Comparison of ENCODE assay signal across 17 mouse cellular contexts in the genomic region with DNA sequence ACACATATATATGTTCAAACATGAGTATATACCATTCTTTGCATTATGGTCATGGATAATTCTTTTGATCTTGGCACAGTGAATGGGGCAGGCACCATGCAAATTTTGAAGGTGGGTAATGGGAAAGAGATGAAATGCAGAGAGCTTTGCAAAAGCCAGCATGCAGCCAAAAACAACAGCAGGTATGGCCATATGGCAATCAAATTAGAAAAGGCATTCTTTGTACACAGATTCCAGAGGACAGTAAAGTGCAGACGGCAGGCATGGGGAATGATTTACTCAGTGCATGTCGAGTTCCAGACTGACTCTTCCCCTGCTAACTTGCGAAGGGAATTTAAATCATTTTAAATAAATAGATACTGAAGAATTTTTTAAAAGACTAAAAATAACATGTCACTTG.
A peak's percentile ranks its signal among the peaks of the same experiment; 100 is the strongest.
DNase-seq lines count a peak whose midpoint lies in the region; ATAC-seq lines count a peak whose summit lies in the region.
"Had no signal": no experiment of that assay in that cellular context is flagged by ENCODE, and none has a peak within 500 bp of the region (broad histone marks: within the 10 kb centered on the region; RNA-seq: fewer than 3 reads in every experiment).

No protein-coding gene starts in this region.

- no peak overlapping the region for H3K4me2 ChIP-seq in hindbrain, embryonic 16.5 days (ENCODE audit: low read length)
- H3K4me2 ChIP-seq in hindbrain, embryonic 12.5 days (replicated peaks), result no peak overlapping the region
- H3K4me2 ChIP-seq in heart, embryonic 12.5 days, result no peak overlapping the region
- H3K4me2 ChIP-seq: heart, embryonic 15.5 days; intestine, embryonic 15.5 days; liver, embryonic 15.5 days had no signal

- peak; percentile 72 for ATAC-seq in hindbrain, embryonic 16.5 days
- no peak for ATAC-seq in hindbrain, embryonic 12.5 days (ENCODE audit: low FRiP score)
- no peak for ATAC-seq in heart, embryonic 12.5 days (ENCODE audit: insufficient number of reproducible peaks, low FRiP score)
- ATAC-seq: intestine, embryonic 15.5 days had no signal

- 0 out of 2 replicates have a peak, but pooled peaks cover 2% of the 10 kb centered on the region for H3K4me1 ChIP-seq in hindbrain, embryonic 16.5 days (ENCODE audit: control insufficient read depth, insufficient read depth, low read depth, low read length)
- no peaks in the 10 kb centered on the region for H3K4me1 ChIP-seq in hindbrain, embryonic 12.5 days
- no peaks in the 10 kb centered on the region for H3K4me1 ChIP-seq in heart, embryonic 12.5 days (replicated peaks)
- H3K4me1 ChIP-seq: heart, embryonic 15.5 days; intestine, embryonic 15.5 days; liver, embryonic 15.5 days had no signal

- no peaks in the 10 kb centered on the region for H3K27me3 ChIP-seq in hindbrain, embryonic 16.5 days (replicated peaks; ENCODE audit: control insufficient read depth, insufficient read depth, low read length)
- H3K27me3 ChIP-seq in hindbrain, embryonic 12.5 days, result no peaks in the 10 kb centered on the region
- H3K27me3 ChIP-seq in heart, embryonic 12.5 days (replicated peaks), result no peaks in the 10 kb centered on the region
- H3K27me3 ChIP-seq: heart, embryonic 15.5 days; intestine, embryonic 15.5 days; liver, embryonic 15.5 days had no signal

- H3K27ac ChIP-seq in hindbrain, embryonic 16.5 days (ENCODE audit: low read depth, low read length), result no peak overlapping the region
- H3K27ac ChIP-seq in hindbrain, embryonic 12.5 days, result no peak overlapping the region
- H3K27ac ChIP-seq in heart, embryonic 12.5 days (ENCODE audit: poor library complexity, severe bottlenecking), result no peak overlapping the region
- H3K27ac ChIP-seq: heart, embryonic 15.5 days; intestine, embryonic 15.5 days; limb, embryonic 10.5 days; liver, embryonic 15.5 days had no signal

- no peak overlapping the region for H3K4me3 ChIP-seq in hindbrain, embryonic 16.5 days (ENCODE audit: low read length)
- H3K4me3 ChIP-seq in hindbrain, embryonic 12.5 days, result no peak overlapping the region
- H3K4me3 ChIP-seq in heart, embryonic 12.5 days, result no peak overlapping the region
- H3K4me3 ChIP-seq: erythroblast, embryonic 14.5 days; heart, embryonic 15.5 days; intestine, embryonic 15.5 days; limb, embryonic 10.5 days; liver, embryonic 15.5 days had no signal

- no peak overlapping the region for H3K9ac ChIP-seq in hindbrain, embryonic 16.5 days (ENCODE audit: low read depth, low read length)
- H3K9ac ChIP-seq in hindbrain, embryonic 12.5 days, result no peak overlapping the region
- no peak overlapping the region for H3K9ac ChIP-seq in heart, embryonic 12.5 days
- H3K9ac ChIP-seq: heart, embryonic 15.5 days; intestine, embryonic 15.5 days; liver, embryonic 15.5 days had no signal

- H3K36me3 ChIP-seq in hindbrain, embryonic 16.5 days (ENCODE audit: control insufficient read depth, insufficient read depth, low read length), result no peaks in the 10 kb centered on the region
- no peaks in the 10 kb centered on the region for H3K36me3 ChIP-seq in hindbrain, embryonic 12.5 days
- H3K36me3 ChIP-seq in heart, embryonic 12.5 days, result no peaks in the 10 kb centered on the region
- H3K36me3 ChIP-seq: heart, embryonic 15.5 days; intestine, embryonic 15.5 days; limb, embryonic 10.5 days; liver, embryonic 15.5 days had no signal

- no peaks in the 10 kb centered on the region for H3K9me3 ChIP-seq in hindbrain, embryonic 16.5 days (ENCODE audit: control insufficient read depth, low read length)
- no peaks in the 10 kb centered on the region for H3K9me3 ChIP-seq in hindbrain, embryonic 12.5 days (replicated peaks)
- H3K9me3 ChIP-seq in heart, embryonic 12.5 days (replicated peaks), result no peaks in the 10 kb centered on the region
- H3K9me3 ChIP-seq: heart, embryonic 15.5 days; intestine, embryonic 15.5 days; limb, embryonic 10.5 days; liver, embryonic 15.5 days had no signal

- 50% methylated on average over 3 of the region's 3 CpGs for WGBS in hindbrain, embryonic 16.5 days
- WGBS in hindbrain, embryonic 12.5 days, result 61% methylated on average over 3 of the region's 3 CpGs
- WGBS in heart, embryonic 12.5 days, result 74% methylated on average over 3 of the region's 3 CpGs

- peak; percentile 66 for DNase-seq in cerebellum, adult 11 months
- DNase-seq in cerebellum, postnatal 25 days, result peak; percentile 77 to 87
- peak; percentile 35 to 79 for DNase-seq in layer of hippocampus, postnatal 14 days (ENCODE audit: low spot score in 2 of 2)
- DNase-seq in thymus, postnatal 10 days (ENCODE audit: low spot score in 2 of 2), result no peak
- no peak for DNase-seq in spleen, postnatal 36 days (ENCODE audit: low spot score in 2 of 2)
- DNase-seq: embryo, embryonic 11 days; gastrocnemius, postnatal 14 days; kidney, postnatal 25 days; thymus, postnatal 36 days had no signal

Comparison
In these comparisons a context has a peak if more than half of its experiments do, and no peak if none do; other contexts are left out.
1. DNase-seq: peak in cerebellum, adult 11 months (single experiment), cerebellum, postnatal 25 days (2 of 2) and layer of hippocampus, postnatal 14 days (2 of 2); none in thymus, postnatal 10 days (0 of 2) and spleen, postnatal 36 days (0 of 2).